Mouse (Mus musculus) 3134 (cell line): ENCODE data around the gene Psmd13.
"Not testable (repeated sequence)": the region's sequence is repeated elsewhere in the genome, so short reads cannot be mapped to it uniquely, and the experiment has no call there.

Experiments used
- DNase-seq: peaks from one replicate; pipeline ENCODE4 v3.0.0-alpha.2; 2011; ENCODE audit warnings: low spot score; ENCODE audit not compliant: insufficient read length; ENCODE audit errors: extremely low read depth

Psmd13 gene

DNA sequence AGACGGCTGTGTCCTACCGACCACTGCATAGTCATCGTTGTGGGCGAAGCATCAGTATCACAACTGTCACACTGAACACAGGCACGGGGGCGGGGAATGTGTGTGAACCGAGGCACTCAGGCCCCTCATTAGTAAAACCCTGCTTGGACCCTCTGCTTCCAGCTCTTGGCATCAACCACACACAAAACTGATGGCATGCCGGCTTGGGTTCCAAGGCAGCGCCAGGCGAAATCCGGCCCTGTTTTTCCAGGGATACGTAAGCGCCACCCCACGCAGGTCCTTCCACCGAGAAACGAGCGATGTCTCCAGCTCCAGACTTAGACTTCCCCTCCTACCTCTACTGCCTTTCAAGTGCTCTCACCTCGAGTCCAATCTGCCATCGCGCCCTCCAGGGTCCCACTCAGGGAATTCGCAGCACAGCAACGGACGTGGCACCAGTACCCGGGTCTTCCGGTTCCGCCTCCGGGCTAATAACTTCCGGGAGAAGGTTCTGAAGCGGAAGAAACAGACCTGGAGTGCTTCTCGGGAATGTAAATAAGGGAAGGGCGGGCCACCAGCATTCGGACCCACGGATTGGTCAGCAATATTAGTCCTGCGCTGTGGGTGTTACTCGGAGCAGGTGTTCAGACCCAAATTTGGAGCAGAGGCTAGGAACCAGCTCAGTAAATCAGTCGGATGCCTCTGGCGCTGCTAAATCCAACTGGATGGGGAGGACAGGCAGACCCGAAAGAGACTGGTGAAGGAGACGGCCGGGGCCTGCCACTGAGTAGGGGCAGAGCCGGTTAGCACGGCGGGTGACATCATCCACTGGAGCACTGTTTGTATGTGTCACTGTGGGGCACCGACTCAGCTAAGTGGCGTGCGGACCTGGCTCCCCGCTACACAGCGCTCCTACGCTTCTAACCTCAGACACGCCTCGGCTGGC, 25.6 kb upstream of the Psmd13 start, which contains the start of gene Gm45785:
Gene Gm45785 (minus strand): TSS at position 472 of the 925 bp plus-strand sequence.
- DNase-seq, result peak; percentile 85

DNA sequence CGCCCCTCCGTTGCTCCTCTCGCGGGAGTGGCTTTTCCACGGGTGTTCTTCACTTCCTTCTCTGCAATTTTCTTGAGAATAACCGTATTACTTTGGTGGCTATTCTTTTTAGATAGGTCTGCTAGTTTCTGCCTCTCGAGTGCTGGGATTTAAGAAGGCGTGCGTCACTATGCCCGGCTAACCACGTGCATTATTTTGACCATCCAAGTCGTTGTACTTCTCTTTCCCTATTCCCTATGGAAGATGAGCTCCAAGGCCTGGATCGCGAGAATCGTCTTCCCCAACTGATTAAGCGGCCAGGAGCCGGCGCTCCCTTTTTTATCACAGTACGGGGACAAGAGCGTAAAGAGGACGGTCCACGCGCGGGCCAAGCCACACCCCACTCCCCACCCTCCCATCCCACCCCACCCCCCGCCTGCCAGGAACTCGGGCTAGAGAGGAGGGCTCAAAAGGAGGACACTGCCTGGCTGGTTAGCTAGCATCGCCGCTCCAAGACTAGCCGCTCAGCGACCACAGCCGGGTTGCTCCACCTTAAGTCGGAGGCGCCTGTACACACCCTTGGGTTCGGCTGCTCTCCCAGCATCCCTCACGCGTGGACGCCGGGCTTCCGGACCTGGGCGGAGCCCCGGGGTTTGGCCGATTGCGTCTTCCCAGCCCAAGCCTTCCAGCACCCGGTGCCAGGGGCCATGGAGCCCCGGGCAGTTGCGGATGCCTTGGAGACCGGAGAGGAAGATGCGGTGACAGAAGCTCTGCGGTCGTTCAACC, 24.8 kb upstream of the Psmd13 start, which contains the start of gene Ric8a:
Gene Ric8a (plus strand): TSS at position 173 of the 765 bp plus-strand sequence.
- peak; percentile 91 for DNase-seq

DNA sequence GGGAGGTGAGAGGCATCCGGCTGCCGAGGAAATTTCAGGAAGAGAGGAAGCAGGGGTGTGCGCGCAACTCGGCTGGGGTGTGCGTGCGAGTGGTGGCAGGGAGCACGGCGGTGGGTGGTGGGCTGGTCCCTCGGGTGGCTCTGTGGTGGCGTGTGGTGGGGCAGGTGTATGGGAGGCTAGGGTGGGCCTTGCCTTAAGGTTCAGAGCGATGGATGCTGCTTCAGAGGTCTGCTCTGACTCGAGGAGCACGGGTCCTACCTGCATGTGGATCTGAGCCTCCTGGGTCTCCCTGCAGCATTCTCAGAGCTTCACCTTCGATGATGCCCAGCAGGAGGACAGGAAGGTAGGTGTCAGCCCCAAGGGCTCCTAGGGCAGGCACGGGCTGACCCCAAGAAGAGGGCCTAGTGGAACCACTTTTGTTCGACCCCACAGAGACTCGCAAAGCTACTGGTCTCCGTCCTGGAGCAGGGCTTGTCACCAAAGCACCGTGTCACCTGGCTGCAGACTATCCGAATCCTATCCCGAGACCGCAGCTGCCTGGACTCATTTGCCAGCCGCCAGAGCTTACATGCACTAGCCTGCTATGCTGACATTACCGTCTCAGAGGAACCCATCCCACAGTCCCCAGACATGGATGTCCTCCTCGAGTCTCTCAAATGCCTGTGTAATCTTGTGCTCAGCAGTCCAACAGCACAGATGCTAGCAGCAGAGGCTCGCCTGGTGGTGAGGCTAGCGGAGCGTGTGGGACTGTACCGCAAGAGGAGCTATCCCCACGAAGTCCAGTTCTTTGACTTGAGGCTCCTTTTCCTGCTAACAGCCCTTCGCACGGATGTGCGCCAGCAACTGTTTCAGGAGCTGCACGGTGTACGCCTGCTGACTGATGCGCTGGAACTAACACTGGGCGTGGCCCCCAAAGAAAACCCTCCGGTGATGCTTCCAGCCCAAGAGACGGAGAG, 23.9 kb upstream of the Psmd13 start, which contains the start of gene Bet1l:
Gene Bet1l (minus strand): TSS at position 28 of the 956 bp plus-strand sequence.
- DNase-seq, result no peak

DNA sequence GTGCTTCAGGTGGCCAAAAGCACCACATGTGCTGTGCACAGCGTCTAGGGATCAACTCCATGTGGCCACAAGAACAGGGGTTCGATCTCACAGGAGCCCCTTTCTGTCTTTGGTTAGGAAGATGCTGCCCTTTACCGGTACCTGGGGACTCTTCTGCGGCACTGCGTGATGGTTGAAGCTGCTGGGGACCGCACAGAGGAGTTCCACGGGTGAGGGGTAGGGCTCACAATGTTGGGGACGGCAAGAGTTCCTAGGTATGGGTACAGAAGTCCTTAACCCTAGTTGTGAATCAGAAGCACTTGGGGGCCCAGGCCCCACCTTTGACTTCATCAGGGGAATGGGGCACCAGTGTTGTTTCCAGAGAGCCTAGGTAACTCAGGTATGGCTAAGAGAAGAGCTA, 23.0 kb upstream of the Psmd13 start:
- DNase-seq, result no peak

DNA sequence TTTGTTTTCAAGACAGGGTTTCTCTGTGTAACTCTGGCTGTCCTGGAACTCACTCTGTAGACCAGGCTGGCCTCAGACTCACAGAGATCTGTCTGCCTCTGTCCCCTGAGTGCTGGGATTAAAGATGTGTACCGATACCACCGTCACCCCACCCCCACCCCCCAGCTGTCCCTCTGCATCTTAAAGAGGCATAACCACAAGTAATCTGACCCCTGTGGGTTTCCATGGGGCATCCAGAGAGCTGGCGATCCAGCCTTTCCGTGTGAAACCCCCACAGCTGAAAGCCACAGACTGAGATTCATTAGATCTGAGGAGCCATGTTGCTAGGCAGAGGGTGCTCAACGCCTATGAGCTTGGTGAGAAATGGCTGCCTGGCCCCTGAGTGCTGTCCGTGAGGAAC, 21.8 kb upstream of the Psmd13 start:
- DNase-seq, result no peak

DNA sequence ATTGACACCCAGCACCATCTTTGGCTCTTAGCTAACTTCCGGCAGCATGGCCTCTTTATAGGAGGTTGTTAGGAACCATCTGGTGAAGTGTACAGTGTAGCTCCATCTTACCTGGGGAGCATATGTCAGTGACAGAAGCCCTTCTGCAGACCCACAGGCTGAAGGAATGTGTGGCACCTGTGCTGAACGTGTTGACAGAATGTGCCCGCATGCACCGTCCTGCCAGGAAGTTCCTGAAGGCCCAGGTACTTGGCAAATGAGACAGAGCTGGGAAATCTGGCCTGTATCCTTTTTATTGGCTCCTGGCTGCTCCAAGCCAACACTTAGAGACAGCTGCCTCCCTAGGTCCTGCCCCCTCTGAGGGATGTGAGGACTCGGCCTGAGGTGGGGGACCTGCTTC, 21.0 kb upstream of the Psmd13 start:
- no peak for DNase-seq

DNA sequence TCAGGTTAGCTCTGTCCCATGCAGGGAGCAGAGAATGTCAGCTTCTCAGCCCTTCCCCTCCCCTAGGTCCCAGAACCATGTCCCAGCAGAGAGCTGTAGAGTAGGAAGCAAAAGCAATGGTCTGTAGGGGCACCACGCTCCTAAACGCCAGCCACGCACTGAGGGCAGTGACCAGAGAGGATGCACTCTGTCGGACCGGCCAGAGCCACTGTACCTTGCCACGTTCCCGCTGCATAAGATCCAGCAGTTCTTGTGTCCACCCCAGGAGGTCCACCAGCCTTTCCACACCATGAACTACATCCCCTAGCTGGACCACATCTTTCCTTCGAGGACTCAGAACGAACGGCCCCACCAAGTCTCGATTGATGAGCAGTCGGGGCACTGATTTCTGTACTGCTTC, 17.0 kb upstream of the Psmd13 start:
- DNase-seq, result no peak

DNA sequence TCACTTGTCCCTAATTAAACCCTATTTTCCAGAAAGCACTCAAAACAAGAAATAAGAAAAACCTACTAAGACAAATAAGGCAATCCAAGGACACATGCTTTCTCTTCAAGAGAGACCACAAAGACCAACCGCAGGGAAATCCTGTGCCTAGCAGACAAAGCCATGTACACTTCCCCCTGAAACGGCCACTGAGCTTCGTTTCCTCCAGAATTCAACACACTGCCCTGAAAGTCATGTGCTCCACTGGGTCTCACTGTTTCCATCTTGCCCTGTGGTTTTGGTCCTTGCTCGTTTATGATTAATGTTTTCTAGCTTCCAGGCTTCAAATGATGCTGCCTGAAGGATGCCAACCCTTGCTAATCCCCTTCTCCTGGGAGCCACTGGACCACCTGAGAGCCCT, 7.5 kb upstream of the Psmd13 start:
- DNase-seq, result no peak

DNA sequence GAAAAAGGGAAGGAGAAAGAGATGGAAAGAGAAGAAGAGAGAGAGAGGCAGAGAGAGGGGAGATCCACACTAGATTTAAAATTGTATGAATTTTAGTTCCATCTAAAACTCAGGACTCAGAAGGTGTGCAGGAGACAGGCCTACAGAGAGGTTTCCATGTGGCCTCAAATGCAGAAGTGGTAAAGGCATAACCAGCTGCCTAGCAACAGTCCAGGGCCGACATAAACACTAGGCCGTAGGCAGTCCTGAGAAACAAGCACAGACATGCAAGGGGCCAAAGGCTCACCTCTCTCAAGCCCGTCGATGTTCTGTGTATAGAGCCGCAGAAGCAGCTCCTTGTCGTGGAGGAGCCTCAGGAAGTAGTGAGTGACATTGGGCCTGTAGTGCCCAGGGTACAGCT, 4.4 kb upstream of the Psmd13 start:
- no peak for DNase-seq

DNA sequence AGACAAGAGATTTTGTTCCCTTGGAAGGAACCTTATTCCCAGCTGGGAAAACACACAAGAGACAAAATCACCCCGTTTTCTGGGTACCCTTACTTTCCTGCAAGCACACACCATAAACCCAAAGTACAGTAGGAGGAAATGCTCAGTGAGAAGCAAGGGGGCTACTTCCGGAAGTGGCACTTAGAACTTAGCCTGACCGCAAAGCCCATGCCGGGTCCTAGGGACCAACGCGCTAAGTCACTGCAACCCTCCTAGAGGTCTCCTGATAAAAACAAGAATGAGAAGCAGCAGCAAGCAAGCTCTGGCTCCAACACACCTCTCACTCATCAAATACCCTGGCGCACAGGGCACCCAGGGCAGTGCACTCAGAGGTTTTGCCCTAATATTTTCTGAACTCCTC, 2.4 kb upstream of the Psmd13 start:
- DNase-seq, result no peak

DNA sequence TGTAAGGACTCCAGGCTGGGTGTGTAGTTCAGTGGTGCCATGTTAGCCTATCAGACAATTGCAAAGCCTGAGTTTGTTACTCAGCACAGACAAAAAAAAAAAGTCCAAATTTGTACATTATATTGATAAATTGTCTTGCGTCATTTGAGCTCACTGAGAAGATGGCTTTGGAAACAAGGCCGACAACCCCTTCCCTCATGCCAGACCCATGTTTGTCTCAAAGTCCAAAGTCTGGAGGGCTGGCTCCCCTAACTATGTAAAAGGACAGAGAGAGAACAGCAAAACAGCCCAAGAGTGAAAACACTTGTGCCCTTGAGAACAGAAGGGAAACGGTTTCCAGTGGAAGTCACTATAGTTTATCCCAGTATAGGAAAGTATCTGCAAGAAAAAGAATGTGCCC, 1.3 kb upstream of the Psmd13 start:
- no peak for DNase-seq

DNA sequence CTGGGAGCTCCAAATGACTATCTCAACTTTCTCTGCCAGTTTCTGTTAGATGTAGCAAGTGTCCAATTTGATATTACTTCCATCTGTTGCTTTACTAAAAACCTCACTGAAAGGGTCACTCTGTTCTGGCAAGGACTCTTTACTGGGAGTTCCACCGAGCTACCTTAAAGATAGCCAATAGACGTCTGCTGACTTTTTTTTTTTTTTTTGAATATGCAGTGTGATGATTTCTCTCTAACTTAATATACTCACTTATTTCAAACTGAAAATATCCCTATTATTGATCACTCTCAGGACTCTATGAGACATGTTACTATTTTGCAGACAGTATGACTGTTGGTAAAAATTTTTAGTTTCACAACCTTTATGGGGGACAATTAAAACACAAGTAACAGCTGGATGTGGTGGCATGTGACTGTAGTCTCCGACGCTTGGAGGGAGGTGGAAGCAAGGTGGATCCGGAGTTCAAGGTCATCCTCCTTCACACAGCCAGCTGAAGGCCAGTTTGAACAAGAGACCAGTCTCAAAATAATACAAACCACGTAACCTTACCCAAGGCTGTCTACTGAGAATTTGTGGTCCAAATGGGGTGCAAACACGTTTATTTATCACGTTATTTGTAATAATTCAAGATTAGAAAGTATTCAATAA, 778 bp upstream of the Psmd13 start:
- no peak for DNase-seq

DNA sequence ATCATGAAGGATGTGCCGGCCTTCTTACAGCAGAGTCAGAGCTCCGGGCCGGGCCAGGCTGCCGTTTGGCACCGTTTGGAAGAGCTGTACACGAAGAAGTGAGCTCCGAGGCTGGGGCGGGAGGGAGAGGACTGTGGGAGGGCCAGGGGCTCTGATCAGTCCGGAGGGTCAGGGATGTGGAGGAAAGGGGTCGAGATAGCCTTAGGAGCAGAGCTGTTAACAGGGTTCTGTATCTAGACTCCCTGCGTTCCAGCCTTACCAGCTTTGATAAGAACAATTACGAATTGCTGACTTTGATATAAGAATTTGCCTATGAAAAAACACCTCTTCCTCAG, 668 bp downstream of the Psmd13 start:
- no peak for DNase-seq

DNA sequence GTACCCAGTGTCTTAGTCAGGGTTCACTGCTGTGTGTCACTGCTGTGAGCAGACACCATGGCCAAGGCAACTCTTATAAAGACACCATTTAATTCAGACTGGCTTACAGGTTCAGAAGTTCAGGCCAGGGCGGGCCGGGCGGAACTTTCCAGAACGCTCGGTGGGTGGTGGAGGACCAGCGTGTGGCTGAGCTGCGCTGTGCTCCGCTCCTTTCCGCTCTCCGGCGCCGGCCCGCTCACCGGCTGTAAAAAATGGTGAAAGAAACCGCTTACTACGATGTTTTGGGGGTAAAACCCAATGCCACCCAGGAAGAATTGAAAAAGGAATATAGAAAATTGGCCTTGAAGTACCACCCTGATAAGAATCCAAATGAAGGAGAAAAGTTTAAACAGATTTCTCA, 8.9 kb downstream of the Psmd13 start:
- not testable (repeated sequence) for DNase-seq

DNA sequence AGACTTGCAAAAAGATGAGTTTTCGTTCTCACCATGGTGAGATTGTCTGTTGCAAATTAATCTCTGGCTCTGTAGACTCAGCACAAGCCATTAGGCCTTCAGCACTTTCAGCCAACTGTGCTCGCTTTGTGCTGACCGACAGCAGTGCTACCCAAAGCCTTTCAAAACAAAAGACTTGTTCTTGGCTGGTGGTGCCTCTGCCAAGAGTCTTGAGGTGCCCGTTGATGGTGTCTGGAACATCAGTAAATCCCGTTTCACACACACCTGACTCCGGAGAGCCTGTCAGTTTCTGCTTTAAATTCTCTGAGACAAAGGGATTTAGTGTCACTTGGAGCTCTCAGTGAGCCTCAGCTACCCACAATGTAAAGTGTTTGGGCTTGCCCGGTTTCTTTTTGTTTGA, 12.3 kb downstream of the Psmd13 start:
- no peak for DNase-seq

DNA sequence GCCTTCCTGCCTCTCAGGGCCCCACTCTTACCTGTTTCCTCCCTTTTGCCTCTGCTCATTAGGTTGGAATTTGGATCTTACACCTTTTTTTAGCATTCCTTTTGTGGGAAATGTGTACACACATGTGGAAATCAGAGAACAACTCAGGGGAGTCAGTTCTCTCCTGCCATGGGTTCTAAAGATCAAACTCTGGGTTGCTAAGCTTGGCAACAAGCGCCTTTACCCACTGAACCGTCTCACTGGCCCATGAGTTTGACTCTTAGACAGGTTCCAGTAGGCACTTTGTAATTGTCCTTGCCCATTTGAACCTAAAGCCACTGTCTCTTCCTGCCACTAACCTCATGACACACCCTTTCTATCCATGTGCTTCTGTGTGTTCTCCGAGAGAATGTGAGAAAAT, 12.8 kb downstream of the Psmd13 start:
- DNase-seq, result no peak

DNA sequence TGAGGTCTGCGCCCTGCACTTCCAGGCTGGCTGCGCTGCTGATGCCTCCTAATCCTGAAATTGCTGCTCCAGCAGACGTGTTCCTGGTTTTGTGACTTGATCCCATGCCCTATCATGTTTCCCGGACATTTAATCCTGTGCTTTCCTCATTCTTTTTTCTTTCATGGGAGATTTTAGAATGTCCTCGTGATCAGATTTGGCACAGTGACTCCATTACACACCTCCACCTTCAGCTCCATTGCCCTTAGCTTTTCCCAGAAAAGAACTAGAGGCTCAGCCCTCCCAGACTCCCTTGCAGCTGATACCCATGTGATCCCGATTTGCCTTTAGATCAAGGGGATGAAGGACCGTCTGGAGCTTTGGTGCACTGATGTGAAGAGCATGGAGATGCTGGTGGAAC, 16.1 kb downstream of the Psmd13 start:
- no peak for DNase-seq

DNA sequence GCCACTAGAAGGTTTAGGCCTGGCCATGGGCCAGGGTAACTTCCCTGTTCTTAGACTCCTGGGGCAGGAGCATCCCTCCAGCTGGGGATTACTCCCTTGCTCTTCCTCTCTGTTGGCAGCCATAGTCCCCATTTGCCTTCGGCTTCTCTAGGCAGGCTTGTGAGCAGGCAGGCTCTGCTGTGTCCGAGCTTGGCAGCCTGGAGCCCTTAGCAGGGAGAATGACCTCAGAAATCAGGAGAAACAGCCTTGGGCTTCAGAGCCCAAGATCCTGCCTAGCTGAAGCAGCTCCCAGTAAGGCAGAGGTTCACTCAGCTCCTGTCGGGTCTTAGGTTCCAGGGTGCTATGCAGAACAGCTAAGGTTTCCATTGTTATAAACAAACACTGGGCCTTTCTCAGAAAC, 17.4 kb downstream of the Psmd13 start:
- no peak for DNase-seq

DNA sequence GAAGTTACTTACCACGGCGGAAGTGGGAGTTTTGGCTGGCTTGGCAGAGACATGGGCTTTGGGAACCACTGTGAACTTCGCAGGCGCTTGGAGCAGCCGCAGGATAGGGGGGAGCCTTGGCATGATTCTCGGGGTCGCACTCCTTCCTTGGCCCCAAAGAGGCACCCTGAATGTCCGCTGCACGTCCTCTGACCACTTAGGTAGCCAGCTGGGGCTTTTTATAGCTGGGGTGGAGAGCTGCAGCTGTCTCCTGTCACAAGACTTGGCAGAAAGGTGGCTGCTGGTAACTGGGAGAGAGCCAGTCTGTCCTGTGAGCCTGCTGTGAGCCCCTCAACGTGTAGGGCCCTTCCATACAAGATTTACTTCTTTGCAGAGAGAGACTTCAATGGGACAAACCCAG, 18.5 kb downstream of the Psmd13 start, which contains the start of gene Cox8b:
Gene Cox8b (minus strand): TSS at position 227 of the 400 bp plus-strand sequence.
- no peak for DNase-seq
